Comparison of ENCODE assay signal across 13 mouse cellular contexts in the genomic region with DNA sequence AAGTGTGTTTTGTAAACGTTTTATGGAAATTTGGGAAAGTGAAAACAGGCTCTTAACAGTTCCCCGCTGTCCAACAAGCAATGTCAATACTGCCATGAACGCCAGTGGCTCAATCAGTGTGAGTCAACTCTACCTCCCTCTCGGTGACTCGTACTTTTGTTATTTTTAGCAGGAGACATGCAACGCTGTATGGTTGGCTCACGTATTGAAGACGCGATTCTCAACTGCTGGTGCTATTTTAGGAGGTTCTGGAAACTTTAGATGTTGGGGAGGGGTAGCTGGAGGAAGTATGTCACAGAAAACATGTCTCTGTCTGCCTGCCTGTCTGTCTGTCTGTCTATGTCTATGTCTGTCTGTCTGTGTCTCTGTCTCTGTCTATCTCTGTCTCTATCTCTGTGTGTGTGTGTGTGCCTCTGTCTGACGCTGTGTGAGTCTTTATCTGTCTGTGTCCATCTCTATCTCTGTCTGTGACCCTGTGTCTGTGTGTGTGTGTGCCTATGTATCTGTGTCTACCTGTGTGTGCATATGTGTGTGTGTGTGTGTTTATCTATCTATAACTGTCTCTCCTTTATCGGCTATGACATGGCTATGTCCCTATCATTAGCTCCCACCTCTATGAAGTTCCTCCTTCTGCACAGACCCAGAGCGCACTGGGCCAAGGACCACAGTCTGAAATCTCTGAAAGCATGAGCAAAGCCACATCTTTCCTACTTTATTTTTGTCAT.
DNase-seq lines count a peak whose midpoint lies in the region; ATAC-seq and TF ChIP-seq lines count a peak whose summit lies in the region.
"Had no signal": no experiment of that assay in that cellular context is flagged by ENCODE, and none has a peak within 500 bp of the region (broad histone marks: within the 10 kb centered on the region; RNA-seq: fewer than 3 reads in every experiment).

No protein-coding gene starts in this region.

- no peak overlapping the region for H3K4me3 ChIP-seq in lung, embryonic 14.5 days (ENCODE audit: low read depth, low read length)
- H3K4me3 ChIP-seq in layer of hippocampus, adult 2 months = no peak overlapping the region
- H3K4me3 ChIP-seq: forebrain, embryonic 12.5 days; midbrain, embryonic 15.5 days had no signal

- 68% methylated on average over 12 of the region's 12 CpGs for WGBS in lung, embryonic 14.5 days

- no peaks in the 10 kb centered on the region for H3K36me3 ChIP-seq in lung, embryonic 14.5 days (ENCODE audit: insufficient read depth)
- H3K36me3 ChIP-seq: forebrain, embryonic 12.5 days; midbrain, embryonic 15.5 days had no signal

- H3K27me3 ChIP-seq in lung, embryonic 14.5 days (ENCODE audit: insufficient read depth, low read length) = no peaks in the 10 kb centered on the region
- H3K27me3 ChIP-seq: forebrain, embryonic 12.5 days; midbrain, embryonic 15.5 days had no signal

- no peak overlapping the region for H3K27ac ChIP-seq in lung, embryonic 14.5 days (ENCODE audit: low read depth)
- H3K27ac ChIP-seq in layer of hippocampus, adult 2 months = no peak overlapping the region
- H3K27ac ChIP-seq: forebrain, embryonic 12.5 days; midbrain, embryonic 15.5 days had no signal

- no peak overlapping the region for H3K4me2 ChIP-seq in lung, embryonic 14.5 days
- H3K4me2 ChIP-seq: forebrain, embryonic 12.5 days; midbrain, embryonic 15.5 days had no signal

- H3K9me3 ChIP-seq in lung, embryonic 14.5 days (ENCODE audit: low read depth, low read length) = no peaks in the 10 kb centered on the region
- H3K9me3 ChIP-seq: forebrain, embryonic 12.5 days; midbrain, embryonic 15.5 days had no signal

- no peak overlapping the region for H3K9ac ChIP-seq in lung, embryonic 14.5 days
- H3K9ac ChIP-seq: forebrain, embryonic 12.5 days; midbrain, embryonic 15.5 days had no signal

- ATAC-seq in lung, embryonic 14.5 days (ENCODE audit: insufficient read depth) = no peak
- peak; percentile 55 for ATAC-seq in granulocyte monocyte progenitor cell, adult 5-6 weeks (replicated peaks; ENCODE audit: poor library complexity, severe bottlenecking)
- ATAC-seq in erythroid progenitor cell, adult 5-6 weeks (replicated peaks; ENCODE audit: low FRiP score, poor library complexity, severe bottlenecking) = no peak
- ATAC-seq: midbrain, embryonic 15.5 days had no signal

- DNase-seq in adrenal gland, postnatal 14 days = peak; percentile 15
- no peak for DNase-seq in adrenal gland, postnatal 4 days (ENCODE audit: low spot score in 2 of 2)
- peak; percentile 13 for DNase-seq in lung, embryonic 14.5 days
- no peak for DNase-seq in lung, postnatal 14 days
- DNase-seq in naive thymus-derived CD4-positive, alpha-beta T cell, adult 2 months (ENCODE audit: low read depth) = peak; percentile 27
- no peak for DNase-seq in layer of hippocampus, adult 2 months (ENCODE audit: low spot score in 2 of 2)
- DNase-seq: embryo, embryonic 11 days; lung, postnatal 10 days; right cerebral cortex, postnatal 4 days had no signal

- TF ChIP-seq CTCF in lung, embryonic 14.5 days (IDR thresholded peaks at IDR 0.05; ENCODE audit: low read depth) = no peak
- no peak for TF ChIP-seq CTCF in layer of hippocampus, adult 2 months (conservative IDR thresholded peaks at IDR 0.05)

- no peaks in the 10 kb centered on the region for H3K4me1 ChIP-seq in lung, embryonic 14.5 days (ENCODE audit: insufficient read depth)
- H3K4me1 ChIP-seq: forebrain, embryonic 12.5 days; midbrain, embryonic 15.5 days had no signal

Comparison
In these comparisons a context has a peak if more than half of its experiments do, and no peak if none do; other contexts are left out.
1. DNase-seq: peak in adrenal gland, postnatal 14 days (single experiment), lung, embryonic 14.5 days (single experiment) and naive thymus-derived CD4-positive, alpha-beta T cell, adult 2 months (single experiment); none in adrenal gland, postnatal 4 days (0 of 2), lung, postnatal 14 days (single experiment) and layer of hippocampus, adult 2 months (0 of 2).